In the genomic region with DNA sequence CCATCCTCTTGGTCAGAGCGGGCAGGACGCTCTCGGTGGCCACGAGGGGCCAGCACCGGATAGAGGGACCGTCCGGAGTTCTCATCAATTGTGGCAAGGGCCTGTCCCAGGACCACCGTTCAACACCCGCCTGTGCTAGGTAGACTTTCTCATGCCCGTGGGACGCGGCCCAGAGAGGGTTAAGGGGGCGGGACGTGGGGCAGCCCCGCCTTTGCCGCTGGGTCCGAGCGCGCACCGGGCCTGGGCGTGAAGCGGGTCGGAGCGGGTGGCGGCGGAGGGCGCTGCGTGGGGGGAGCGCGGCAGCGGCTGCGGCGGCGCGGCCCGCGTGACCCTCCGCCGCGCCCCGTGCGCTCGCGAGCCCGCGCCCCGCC, we compare ENCODE assay signal across 8 mouse cellular contexts. TPM values are rescaled to one million over a fixed set of nuclear protein-coding genes. Genes with fewer than 3 reads are reported as not detected.
DNase-seq lines count a peak whose midpoint lies in the region; ATAC-seq and TF ChIP-seq lines count a peak whose summit lies in the region.

Fndc10 (plus strand) TSS at position 232 of the 371 bp plus-strand sequence.

- peak within 1 kb of the TSS; percentile 77 for H3K9ac ChIP-seq in embryonic facial prominence, embryonic 12.5 days
- peak within 1 kb of the TSS; percentile 66 for H3K9ac ChIP-seq in heart, adult 2 months (ENCODE audit: low read depth, low read length)
- H3K9ac ChIP-seq in kidney, embryonic 15.5 days, result peak within 1 kb of the TSS; percentile 68
- peak within 1 kb of the TSS; percentile 82 for H3K9ac ChIP-seq in midbrain, embryonic 16.5 days (ENCODE audit: low read depth, low read length)

- peak within 1 kb of the TSS; percentile 81 for H3K4me3 ChIP-seq in embryonic facial prominence, embryonic 12.5 days
- H3K4me3 ChIP-seq in heart, adult 2 months, result peak within 1 kb of the TSS; percentile 74
- peak within 1 kb of the TSS; percentile 62 for H3K4me3 ChIP-seq in kidney, embryonic 15.5 days (replicated peaks)
- H3K4me3 ChIP-seq in midbrain, embryonic 16.5 days (ENCODE audit: low read depth, low read length), result peak within 1 kb of the TSS; percentile 71

- H3K27me3 ChIP-seq in embryonic facial prominence, embryonic 12.5 days, result peaks cover 15% of the 10 kb centered on the region
- H3K27me3 ChIP-seq in heart, adult 2 months (ENCODE audit: control insufficient read depth, insufficient read depth, low read length), result no peaks in the 10 kb centered on the region
- H3K27me3 ChIP-seq in kidney, embryonic 15.5 days, result peaks cover 13% of the 10 kb centered on the region
- no peaks in the 10 kb centered on the region for H3K27me3 ChIP-seq in midbrain, embryonic 16.5 days (ENCODE audit: control insufficient read depth, insufficient read depth, low read depth, low read length)

- TF ChIP-seq POLR2A in heart, adult 2 months (IDR thresholded peaks at IDR 0.05; ENCODE audit: insufficient read depth, low read depth, low read length), result no peak

- peaks cover 18% of the 10 kb centered on the region for H3K4me1 ChIP-seq in embryonic facial prominence, embryonic 12.5 days
- H3K4me1 ChIP-seq in heart, adult 2 months (ENCODE audit: control insufficient read depth, insufficient read depth, low read length), result no peaks in the 10 kb centered on the region
- peaks cover 28% of the 10 kb centered on the region for H3K4me1 ChIP-seq in kidney, embryonic 15.5 days
- peaks cover 22% of the 10 kb centered on the region for H3K4me1 ChIP-seq in midbrain, embryonic 16.5 days (ENCODE audit: control insufficient read depth, insufficient read depth, low read length)

- H3K36me3 ChIP-seq in embryonic facial prominence, embryonic 12.5 days, result no peaks in the 10 kb centered on the region
- no peaks in the 10 kb centered on the region for H3K36me3 ChIP-seq in heart, adult 2 months (ENCODE audit: control insufficient read depth, insufficient read depth, low read length)
- H3K36me3 ChIP-seq in kidney, embryonic 15.5 days, result no peaks in the 10 kb centered on the region
- H3K36me3 ChIP-seq in midbrain, embryonic 16.5 days (ENCODE audit: control insufficient read depth, insufficient read depth, low read length), result no peaks in the 10 kb centered on the region

- ATAC-seq in embryonic facial prominence, embryonic 12.5 days (ENCODE audit: insufficient number of reproducible peaks, insufficient read depth, low FRiP score, low TSS enrichment), result peak; percentile 70; the same call in 1 of the 2 replicates
- peak; percentile 89 for ATAC-seq in kidney, embryonic 15.5 days (replicated peaks; ENCODE audit: low FRiP score)
- ATAC-seq in midbrain, embryonic 16.5 days, result peak; percentile 92

- intact Hi-C loops in heart, adult 2 months (cut with DNase I), result no loop called here

- TF ChIP-seq CTCF in heart, adult 2 months (IDR thresholded peaks at IDR 0.05), result peak; percentile 21; the same call in 1 of the 2 replicates

- H3K79me2 ChIP-seq in heart, adult 2 months (replicated peaks; ENCODE audit: control insufficient read depth, insufficient read depth, low read length), result no peaks in the 10 kb centered on the region

- TF ChIP-seq EP300 in heart, adult 2 months (IDR thresholded peaks at IDR 0.05; ENCODE audit: insufficient read depth, low read depth, low read length), result no peak

- DNase-seq in layer of hippocampus, adult 11-12 months (ENCODE audit: low spot score), result peak; percentile 74
- no peak for DNase-seq in layer of hippocampus, adult 9-10 months (ENCODE audit: low spot score)
- peak in 1 of 2 experiments; percentile 80 for DNase-seq in heart, adult 2 months
- DNase-seq in liver, result peak; percentile 33
- peak; percentile 85 for DNase-seq in testis, postnatal 10 days (ENCODE audit: low spot score)

- H3K4me2 ChIP-seq in embryonic facial prominence, embryonic 12.5 days (replicated peaks), result peak within 1 kb of the TSS; percentile 97
- H3K4me2 ChIP-seq in kidney, embryonic 15.5 days, result peak within 1 kb of the TSS; percentile 99
- H3K4me2 ChIP-seq in midbrain, embryonic 16.5 days (ENCODE audit: low read length), result peak within 1 kb of the TSS; percentile 74

- peak within 1 kb of the TSS; percentile 73 for H3K27ac ChIP-seq in embryonic facial prominence, embryonic 12.5 days
- H3K27ac ChIP-seq in heart, adult 2 months, result peak within 1 kb of the TSS; percentile 66
- H3K27ac ChIP-seq in kidney, embryonic 15.5 days, result peak within 1 kb of the TSS; percentile 41; the same call in 1 of the 2 replicates
- peak within 1 kb of the TSS; percentile 98 for H3K27ac ChIP-seq in midbrain, embryonic 16.5 days (ENCODE audit: low read length)

- under 1% methylated on average over 44 of the region's 47 CpGs for WGBS in embryonic facial prominence, embryonic 12.5 days
- WGBS in heart, adult 2 months, result under 1% methylated on average over 47 of the region's 47 CpGs
- under 1% methylated on average over 47 of the region's 47 CpGs for WGBS in kidney, embryonic 15.5 days
- under 1% methylated on average over 23 of the region's 47 CpGs for WGBS in midbrain, embryonic 16.5 days

- H3K9me3 ChIP-seq in embryonic facial prominence, embryonic 12.5 days, result no peaks in the 10 kb centered on the region
- H3K9me3 ChIP-seq in kidney, embryonic 15.5 days (replicated peaks), result no peaks in the 10 kb centered on the region
- H3K9me3 ChIP-seq in midbrain, embryonic 16.5 days (replicated peaks; ENCODE audit: control insufficient read depth, low read length, poor library complexity, severe bottlenecking), result no peaks in the 10 kb centered on the region

RNA-seq across cellular contexts. Expression of gene Fndc10, which starts in this region (rescaled TPM):
- 12.2 and 15.2 TPM in 2 replicates for polyA plus RNA-seq in embryonic facial prominence, embryonic 12.5 days (2016; fragmentation: Nextera tagmentation; extraction: Ambion mirVana)
- 1 to 10 TPM; 1.2 to 1.5 TPM for total RNA-seq in heart, adult 2 months (2021)
- 3.5 and 3.9 TPM in 2 replicates for polyA plus RNA-seq in heart, adult 2 months (2012; rRNA removed)
- 4.9 and 5.3 TPM in 2 replicates for polyA plus RNA-seq in kidney, embryonic 15.5 days (2015; fragmentation: Nextera tagmentation; extraction: Ambion mirVana)
- polyA plus RNA-seq in midbrain, embryonic 16.5 days (2015; fragmentation: Nextera tagmentation; extraction: Ambion mirVana), result 11.4 and 12.2 TPM in 2 replicates

Comparison
In these comparisons a context has a peak if more than half of its experiments do, and no peak if none do; other contexts are left out.
1. H3K27ac ChIP-seq: peak in every context shown above with its lines; median percentile 98 in midbrain, embryonic 16.5 days; 73 in embryonic facial prominence, embryonic 12.5 days; 66 in heart, adult 2 months; 41 in kidney, embryonic 15.5 days.